Mouse (Mus musculus): ENCODE measurements around the gene Sds.
"Not testable (repeated sequence)": the region's sequence is repeated elsewhere in the genome, so short reads cannot be mapped to it uniquely, and the experiment has no call there.

Gene Sds

DNA sequence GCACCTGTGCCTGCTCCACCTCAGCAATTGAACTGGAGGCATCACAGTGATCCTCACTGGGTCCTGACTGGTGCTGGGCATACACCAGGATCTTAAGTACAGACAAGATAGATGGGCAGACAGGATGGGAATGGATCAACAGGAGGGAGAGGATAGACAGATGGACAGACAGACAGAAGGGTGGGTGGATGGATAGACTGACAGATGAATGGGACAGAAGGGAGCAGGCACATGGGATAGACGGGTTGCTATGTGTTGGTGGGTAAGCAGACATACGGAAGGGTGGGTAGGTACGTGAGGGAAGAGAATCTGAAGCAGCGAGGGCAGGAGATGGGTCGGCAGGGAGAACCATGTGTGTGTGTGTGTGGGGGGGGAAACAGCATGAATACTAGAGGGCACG is 17.1 kb downstream of the Sds start:
- DNase-seq: no peak

DNA sequence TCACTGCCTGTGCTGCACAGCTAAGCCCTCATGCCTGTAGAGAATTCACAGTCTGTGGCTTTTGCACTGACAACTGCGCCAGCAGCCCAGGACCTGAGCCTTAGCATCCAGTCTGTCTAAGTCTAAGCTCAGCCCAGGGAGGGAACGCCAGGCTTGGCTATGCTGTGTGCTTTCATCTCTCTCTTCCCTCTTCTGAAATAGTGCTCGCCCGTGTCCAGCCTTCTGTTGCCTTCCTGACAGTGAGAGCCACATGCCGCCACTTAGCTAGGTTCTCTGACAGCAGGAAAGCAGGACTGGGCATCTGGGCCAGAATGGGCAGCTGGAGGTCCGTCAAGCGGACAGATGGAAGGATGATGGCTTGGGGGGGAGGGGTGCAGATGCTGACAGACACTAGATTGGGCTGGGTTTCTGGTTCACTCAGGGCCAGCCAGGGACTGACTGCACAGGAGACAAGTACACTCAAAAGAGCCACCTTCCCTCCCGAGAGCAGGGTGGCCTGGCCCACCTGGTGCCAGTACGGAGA is 17.6 kb downstream of the Sds start:
- no peak for DNase-seq

DNA sequence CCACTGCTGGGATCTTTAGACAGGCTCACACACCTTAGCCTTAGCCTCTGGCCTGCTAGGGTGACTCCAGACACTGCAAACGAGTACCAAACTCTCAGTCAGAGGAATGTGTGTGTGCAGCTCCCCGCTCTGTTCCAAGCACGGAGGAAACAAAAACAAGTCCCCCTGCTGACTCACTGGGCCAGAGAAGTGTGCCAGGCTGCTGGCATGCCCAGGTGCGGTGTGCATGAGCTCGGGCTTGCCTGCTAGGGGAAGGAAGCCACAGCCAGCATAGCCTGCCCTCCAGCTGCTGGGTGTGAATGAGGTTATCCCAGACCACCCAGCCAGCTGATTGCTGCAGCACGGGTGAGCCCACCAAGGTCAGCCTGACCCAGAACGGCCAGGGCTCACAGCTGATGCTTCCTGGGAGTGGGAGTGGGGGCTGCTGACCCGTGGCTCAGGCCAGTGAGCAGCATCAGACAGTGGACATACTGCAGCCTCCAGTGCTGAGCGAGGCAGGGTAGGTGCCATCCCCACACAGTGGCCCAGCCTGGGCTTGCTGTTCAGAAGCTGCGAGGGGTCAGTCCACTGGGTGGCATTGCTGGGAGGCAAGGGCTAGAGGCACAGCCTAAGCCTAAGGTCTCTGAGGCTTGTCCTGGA is 18.9 kb downstream of the Sds start:
- no peak for DNase-seq

DNA sequence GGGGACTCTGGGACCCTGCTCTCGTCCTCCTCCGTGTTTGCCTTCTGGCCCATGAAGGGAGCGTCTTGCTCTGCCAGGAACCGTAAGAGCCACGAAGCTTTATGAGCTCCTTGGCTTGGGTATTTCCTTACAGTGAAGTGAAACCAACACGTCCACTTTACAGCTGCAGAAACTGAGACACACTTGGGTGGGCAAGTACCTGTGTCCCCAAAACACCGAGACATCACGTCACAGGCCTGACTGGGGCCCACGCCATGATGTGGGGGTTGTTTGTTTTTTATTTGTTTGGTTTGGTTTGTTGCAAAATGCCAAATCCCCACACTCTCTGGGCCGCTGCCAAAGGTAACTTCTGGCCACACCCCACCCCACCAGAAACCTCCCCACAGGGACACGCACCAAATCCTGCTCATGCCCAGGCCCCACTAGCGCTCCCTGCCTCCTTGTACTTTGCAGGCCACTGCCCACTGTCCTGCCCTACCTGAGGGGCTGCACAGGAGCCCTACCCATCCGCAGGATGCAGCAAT is 19.4 kb downstream of the Sds start:
- DNase-seq: no peak

DNA sequence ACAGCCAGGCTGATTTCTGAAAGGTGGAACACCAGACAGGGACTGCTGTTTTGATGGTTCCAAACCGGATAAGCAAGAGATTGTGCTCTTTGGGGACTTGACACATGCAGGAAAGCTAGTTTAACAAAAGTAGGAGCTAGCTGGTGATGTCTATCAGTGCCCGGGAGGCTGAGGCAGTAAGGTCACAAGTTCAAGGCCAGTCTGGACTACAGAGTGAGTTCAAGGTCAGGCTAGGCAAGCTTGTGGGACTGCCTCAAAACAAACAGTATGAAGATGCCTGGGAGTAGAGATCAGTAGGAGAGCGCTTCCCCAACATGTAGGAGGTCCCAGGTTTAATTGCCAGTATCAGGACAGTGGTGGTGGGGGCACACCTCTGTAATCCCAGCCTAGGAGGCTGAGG is 20.7 kb downstream of the Sds start:
- no peak for DNase-seq

DNA sequence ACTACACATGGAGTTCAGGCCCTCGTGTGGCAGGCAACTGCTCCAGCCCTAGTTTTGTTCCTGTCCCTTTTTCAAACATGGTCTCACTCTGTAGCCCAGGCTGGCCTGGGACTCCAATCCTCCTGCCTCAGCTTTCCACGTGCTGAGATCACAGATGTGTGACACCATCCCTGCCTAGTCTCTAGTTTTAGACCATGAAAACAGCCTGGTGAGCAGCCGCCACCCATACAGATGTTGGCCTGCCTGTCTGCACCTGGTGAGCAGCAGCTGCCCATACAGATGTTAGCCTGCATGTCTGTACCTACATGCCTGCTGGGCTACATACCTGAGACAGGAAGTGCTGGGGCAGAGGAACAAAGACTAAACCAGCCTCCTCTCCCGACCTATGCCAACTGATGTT is 22.9 kb downstream of the Sds start:
- no peak for DNase-seq

DNA sequence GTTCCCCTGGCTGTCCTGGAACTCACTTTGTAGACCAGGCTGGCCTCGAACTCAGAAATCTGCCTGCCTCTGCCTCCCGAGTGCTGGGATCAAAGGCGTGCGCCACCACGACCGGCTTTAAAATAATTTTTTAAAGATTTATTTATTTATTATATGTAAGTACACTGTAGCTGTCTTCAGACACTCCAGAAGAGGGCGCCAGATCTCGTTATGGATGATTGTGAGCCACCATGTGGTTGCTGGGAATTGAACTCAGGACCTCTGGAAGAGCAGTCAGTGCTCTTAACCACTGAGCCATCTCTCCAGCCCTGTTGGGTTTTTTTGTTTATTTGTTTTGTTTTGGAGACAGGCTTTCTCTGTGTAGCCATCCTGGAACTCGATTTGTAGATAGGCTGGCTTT is 24.3 kb downstream of the Sds start:
- not testable (repeated sequence) for DNase-seq

DNA sequence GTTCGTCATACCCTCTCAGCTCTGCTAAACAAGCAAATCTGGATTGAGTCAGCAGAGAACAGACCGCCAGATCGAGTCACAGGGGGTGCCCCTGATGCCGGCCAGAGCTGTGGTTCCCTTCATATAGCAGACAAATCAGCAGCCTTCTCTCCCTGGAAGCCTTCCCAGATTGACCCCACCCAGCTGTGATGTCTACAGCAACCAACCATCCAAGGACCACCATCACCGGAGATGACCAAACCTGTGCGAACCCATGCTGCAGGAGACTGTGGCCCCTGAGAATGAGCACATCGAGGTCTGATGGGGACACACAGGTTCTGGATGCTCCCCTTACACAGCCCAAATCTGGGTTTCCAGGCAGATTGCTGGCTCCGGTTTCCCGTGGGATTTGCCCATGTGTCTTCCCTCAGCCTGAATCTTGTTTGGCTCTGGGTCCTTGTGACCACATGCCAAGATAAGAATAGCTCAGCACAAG is 25.9 kb downstream of the Sds start:
- DNase-seq: no peak

DNA sequence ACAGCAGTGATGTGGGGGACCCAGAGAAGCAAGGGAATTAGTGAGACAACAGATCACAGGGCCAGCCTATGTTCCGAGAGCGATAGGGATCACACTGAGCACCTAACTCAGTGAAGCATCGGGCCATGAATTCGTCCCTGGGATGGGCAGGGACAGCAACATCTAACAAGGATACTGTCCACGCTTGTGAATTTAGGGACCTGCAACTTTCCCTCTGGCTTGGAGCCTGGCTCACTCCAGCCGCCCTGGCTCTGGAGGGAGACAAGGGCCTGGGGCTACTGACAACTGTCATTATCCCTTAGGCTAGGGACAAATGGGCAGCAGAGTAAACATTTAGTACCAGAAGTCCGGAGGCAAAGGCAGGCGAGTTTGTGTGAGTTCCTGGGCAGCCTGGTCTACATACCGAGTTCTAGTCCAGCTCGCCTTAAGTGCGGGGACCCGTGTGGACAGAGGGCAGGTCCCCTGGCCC is 26.4 kb downstream of the Sds start:
- DNase-seq: no peak

DNA sequence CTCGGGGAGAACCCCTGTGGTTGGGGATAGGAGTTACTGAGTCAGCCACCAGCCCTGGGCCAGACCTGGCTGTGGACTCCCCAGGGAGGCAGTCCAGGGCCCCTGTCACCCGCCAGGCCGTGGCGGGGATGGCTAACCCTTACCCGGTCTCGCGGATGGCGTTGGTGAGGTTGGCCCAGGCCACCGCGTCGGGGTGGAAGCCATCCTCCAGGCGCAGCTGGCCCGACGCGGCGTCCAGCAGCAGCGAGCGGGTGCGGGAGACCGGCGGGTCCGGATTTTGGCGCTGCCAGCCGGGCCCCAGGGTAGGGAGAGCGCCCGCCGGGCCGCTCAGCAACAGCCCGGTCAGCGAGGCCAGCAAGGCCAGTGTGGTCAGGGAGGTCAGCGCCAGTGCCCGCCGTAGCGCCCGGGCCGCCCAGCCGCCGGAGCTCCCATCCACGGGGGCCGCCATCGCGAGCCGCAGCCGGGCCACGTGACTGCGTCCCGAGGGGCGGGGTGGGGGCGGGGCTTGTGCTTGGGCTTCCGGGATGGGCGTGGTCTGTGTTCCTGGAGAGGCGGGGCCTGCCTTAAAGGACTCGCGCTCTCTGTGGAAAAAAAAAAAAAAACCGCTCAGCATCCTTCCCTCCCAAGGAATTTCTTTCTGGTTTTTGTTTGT is 26.9 kb downstream of the Sds start, which contains the start of gene Plbd2:
Plbd2 (minus strand) TSS at position 482 of the 652 bp plus-strand sequence.
- peak; percentile 77 to 81 for DNase-seq

DNA sequence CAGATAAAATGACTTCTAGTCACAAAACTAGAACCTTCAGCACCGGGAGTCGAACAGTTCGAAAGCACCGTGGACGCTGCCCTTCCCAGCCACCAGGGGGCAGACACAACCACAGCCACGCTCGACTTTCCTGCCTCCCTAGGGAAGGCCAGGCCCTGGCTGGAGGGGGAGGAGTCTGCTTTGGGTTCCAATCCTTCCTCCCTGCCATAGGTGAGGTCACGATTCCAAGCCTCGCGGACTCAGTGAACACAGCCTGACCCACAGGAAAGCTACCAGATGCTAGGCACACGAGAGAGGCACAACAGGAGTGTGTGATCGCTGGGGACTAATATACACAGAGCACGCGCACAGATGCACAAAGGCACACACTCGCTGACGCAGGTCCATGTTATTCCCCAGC is 29.0 kb downstream of the Sds start:
- DNase-seq: peak; percentile 80 to 88

DNA sequence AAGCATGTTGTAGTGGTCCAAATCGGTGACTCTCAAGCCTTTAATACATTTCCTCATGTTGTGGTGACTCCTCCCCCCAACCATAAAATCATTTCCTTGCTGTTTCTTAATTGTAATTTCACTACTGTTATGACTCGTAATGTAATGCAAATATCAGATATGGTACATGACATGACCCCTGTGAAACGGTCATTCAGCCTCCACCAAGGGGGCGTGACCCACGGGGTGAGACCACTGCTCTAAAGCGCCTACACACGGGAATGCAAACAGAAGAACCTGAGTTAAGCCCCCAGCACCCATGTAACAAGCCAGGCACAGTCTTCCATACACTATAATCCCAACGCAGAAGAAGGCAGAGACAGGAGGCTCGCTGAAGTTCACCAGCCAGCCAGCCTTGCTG is 29.5 kb downstream of the Sds start:
- DNase-seq: no peak

DNA sequence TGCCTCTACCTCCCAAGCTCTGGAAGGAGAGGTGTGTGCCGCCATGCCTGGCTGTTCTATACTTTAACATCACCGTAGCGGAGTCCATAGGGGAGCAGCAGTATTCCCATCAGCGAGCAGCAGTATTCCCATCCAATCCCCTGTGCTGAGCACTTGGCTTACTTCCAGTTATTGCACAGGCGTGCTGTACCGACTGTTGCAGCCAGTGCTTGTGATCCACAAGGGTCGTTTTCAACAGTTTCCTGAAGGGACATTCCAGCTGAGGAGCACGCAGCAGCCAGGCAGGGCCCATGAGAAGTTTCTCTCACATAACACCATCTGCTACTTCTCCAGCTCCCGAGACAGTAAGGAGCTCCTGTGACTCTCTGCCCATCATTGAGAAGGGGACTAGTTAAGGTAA is 30.2 kb downstream of the Sds start:
- no peak for DNase-seq

DNA sequence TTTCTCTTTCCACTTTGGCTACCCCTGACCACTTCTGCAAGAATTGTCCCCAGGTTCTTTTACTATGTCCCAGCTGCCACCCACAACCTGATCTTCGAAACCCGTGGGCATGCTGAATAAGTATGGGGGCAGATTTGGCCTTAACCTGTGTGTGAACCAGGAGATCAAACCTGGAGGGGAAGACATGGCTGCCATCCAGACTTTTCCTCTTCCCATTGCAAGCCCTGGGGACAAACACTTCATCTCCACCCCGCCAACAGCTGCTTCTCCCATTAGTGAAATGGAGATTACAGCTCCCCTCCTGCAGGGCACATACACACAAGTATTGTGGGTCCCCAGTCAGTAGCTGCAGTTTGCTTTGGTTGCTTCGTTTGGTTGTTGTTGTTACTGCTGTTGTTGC is 31.0 kb downstream of the Sds start:
- no peak for DNase-seq

DNA sequence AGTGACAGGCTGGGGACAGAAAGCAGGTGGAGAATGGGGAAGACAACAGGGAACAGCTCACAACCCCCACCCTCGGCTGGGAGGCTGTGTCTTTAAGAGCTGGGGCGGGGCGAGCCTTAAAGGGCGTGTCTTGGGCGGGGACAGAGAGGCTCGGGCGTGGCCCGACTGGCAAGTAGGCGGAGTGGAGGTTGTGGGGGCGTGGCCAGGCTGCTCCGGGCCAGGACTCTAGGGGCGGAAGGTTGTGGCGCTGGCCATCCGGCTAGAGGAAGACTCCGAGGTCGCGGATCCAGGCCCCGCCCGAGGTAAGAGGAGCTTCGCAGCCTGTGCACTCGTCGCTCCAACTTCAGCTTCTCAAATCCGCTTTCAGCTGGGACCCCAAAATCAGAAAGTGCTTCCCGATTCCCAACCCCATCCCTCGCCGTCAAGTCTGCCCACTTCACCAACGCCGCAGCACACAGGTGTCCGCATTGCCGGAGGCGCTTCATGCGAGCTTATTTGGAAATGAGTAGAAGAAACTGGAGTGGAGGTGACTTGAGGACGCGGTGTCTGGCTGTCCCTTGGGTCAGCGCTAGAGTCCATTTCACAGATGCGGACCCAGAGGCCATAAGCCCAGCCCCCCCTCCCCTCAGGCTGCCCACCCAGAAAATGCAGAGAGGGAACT is 34.8 kb downstream of the Sds start, which contains the start of gene Slc8b1:
Slc8b1 (plus strand) TSS at position 187 of the 661 bp plus-strand sequence.
- DNase-seq: peak; percentile 96

DNA sequence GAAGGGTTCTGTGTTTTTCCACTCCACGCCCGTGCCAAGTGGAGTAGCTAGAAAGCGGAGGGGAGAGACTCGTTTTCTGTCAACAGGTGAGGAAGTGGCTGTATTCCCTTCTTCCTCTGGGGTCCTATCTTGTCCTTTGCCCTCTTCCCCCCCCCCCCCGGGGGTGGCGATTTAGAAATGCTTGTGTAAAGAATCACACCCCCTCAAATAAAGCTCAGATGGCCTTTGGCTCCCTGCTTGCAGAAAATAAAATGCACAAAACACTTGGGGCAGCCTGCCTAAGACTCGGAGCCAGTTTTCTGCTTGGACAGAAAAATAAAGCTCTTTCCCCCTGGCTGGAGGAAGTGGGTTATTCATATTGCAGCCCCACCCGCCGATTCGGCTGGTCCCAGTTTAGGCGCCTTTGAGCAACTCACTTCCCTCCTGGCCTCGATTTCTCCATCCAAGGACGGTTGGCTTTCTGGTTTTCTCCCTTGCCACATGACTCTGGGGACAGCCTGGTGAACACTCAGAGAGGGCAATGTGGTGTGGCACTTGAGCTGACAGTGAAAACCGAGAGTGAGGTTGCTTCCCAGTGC is 35.4 kb downstream of the Sds start:
- peak; percentile 61 to 62 for DNase-seq

DNA sequence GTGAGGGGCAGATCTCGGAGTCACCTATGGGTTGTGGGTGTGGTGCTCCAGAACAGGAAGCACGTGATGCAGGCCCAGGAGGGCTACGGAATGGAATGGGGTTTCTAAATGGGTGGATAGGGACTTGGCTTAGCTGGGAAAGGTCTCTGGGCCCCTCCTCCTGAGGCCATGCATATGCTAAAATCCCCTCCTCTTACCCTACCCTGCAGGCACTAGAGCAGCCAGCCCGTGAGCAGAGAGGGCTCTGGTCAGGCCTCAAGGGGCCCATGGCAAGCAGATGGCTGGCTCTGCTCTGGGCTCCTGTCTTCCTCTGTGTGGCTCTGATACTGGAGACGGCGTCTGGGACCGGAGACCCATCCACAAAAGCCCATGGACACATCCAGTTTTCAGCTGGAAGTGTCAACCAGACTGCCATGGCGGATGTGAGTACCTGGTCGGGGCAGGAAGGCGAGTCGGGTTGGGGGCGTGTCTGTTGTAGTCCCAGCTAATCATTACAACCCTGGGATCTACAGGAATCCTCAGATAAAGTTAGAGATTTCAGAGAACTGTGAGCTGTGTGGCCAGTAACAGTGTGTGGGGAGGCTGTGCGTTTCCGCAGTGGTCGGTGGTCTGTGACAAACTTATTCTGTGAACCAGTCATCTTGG is 36.7 kb downstream of the Sds start:
- DNase-seq: no peak

DNA sequence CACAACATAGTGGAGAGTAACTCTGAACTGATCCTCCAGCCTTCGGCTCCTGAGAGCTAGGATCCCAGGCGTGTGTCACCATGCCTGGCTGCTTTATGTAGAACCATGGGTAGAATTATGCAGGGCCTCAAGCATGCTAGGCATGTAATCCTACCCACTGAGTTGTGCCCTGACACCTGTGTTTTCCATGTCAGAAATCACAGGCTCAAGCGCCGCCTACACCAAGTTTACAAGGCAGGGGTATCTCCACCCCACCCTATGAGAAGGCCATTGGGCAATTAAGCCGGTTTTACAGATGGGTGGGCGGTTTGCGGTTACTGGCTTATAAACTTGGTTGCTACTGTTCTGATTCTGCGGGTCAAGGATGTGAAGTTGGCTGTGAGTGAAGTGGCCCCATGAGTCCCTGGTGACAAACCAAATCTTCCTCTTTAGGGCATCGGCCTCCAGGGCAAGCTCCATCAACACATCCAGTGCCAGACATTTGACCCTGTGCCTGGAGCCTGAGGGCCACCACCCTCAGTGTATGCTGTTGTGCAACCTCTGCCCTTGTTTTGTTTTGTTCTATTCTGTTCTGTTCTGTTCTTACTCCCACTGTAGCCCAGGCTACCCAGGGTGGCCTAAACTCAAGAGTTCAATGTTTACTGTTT is 37.8 kb downstream of the Sds start:
- peak; percentile 63 for DNase-seq

DNA sequence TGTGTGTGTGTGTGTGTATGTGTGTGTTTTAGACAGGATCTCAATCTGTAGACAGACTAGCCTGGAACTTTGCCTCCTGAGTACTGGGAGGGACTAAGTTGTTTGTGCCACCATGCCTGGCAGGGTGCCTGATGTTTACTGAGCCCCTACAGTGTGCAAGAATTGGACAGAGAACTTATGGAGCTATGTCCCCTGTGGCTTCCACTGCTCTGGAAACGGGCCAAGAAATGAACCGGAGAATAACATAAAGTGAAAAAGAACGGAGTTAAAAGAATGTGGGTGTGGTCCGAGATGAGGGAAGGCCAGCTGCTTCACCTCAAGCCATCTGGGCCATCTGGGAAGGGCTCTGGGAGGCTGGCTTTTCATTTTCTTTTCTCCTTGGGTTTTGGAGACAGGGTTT is 38.4 kb downstream of the Sds start:
- DNase-seq: peak; percentile 24 to 58

DNA sequence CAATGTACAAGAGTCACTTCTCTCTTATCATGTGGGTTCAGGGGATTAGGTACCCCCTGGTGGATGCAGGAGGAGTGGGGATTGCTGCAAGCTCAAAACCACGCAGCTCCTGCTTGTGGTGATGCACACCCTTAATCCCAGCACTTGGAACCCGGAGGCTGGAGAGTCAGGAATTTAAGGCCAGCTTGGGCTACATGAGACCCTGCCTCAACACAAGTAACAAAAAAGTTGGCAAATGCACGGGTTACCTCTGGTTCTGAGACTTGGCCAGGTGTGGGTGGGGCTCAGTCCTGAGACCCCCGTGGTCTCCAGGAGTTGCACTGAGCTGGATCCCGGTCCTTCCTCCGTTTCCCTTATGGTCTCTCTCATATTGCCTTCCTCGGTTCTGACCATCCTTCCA is 39.1 kb downstream of the Sds start:
- no peak for DNase-seq

DNA sequence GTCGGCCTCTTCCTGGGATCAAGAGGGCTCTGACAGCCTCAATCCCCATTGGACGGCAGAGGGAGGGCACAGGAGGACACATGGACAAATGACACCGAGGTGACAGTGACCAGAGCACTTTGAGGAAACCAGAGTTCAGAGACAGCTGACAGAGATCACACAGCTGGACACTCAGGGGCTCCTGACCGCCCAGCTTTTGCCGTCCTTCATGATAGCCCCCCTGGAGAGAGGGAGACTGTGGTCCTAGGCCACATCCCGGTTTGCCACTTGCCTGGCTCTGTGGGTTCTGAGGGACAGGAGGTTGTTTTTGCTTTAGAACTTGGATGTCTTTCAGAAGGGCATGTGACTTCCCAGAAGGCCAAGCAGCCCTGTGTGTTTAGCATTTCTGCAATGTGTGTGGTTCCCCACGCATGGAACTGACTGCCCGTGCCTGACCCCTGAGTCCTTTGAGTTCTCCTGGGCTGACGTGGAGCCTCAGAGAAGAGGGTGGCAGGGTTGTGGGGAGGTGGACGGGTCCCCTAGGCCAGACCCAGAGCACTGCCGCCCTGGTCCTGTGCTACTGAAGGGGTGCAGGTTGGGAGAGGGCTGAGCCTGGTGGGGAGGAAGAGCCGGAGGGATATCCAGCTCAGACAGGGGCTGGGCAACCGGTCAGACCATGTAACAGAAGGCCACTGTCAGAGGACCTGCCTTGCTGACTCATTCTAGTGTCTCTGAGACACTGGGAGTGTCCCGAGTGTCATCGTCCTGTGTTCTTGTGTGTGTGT is 40.1 kb downstream of the Sds start:
- peak; percentile 44 to 52 for DNase-seq
